Mouse (Mus musculus) common myeloid progenitor, adult 5-6 weeks (primary cell): ENCODE data around the gene Arsa. TPM values are rescaled to one million over a fixed set of nuclear protein-coding genes. Genes with fewer than 3 reads are reported as not detected.

ENCODE experiments used
- ATAC-seq: replicated peaks from 2 replicates; pipeline ENCODE4 v1.8.0; 2016; ENCODE audit warnings: low read depth, mild to moderate bottlenecking, moderate TSS enrichment, inconsistent platforms; ENCODE audit not compliant: poor library complexity, severe bottlenecking
- total RNA-seq: library from RNA; stranded (forward); fragments of 200-1000, 187-1606 nt; gene quantifications from 2 replicates; pipeline ENCODE4 v1.2.3, GENCODE M21; 2017

The Arsa gene
- total RNA-seq, 1 experiment from 2014 or later = 12.9 TPM

DNA sequence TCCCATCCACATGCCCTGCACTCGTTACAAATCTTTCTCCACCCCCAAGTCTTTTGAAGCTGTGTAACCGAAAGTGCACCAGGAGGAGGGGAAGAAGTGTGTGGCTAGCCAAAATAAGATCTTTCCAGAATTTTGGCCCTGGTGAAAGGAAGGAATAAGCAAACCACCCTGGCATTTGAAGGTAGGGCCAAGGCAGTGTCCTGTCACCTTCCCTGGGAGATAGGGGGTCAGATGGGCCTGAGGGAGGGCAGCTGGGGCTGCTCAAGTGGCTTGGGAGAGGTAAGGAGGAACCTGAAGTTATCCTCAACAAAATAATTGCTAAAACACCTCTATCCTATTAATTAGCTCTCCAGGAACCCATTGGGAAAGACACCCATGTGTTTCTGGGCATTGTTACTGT lies 19.6 kb upstream of the Arsa start:
- no peak for ATAC-seq

- ATAC-seq = no peak
Measured at GRCm38 (mm10) chr15:89496131-89496530, 18.9 kb upstream of the Arsa start.

DNA sequence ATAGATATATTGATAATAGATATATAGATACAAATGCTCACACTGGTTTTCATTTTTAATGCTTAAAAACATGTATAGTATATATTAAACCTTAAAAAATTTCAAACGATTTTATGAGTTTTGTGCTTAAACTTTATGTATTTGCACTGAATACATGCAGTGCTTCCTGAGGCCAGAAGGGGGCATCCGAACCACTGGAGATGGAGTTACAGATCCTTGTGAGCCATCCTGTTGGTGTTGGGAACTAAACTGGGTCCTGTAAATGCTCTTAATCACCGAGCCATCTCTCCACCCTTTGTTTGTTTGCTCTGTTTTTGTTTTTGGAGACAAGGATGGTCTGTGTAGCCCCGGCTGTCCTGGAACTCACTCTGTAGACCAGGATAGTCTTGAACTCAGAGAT lies 17.7 kb upstream of the Arsa start:
- ATAC-seq = no peak

DNA sequence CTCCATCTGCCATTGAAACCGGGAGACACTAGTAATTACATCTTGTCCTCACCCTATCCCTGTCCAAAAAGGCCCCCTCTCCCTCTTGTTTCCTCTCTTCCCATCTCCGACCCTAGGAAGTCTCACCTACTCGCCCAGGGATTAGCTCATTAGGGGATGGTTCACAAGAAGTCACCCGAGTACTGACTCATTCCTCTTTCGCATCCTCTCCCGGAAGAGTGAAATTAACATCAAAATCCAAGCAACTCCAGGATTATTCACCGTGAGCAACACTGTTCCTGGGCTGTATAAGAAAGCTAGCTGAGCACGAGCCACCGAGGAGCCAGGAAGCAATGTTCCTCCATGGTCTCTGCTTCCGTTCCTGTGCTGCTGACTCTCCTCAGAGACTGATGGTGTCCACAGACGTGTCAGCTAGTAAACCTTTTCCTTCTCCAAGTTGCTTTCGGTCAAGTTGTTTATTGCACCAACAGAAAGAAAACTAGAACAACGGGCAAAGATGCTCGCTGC lies 11.4 kb upstream of the Arsa start:
- no peak for ATAC-seq

DNA sequence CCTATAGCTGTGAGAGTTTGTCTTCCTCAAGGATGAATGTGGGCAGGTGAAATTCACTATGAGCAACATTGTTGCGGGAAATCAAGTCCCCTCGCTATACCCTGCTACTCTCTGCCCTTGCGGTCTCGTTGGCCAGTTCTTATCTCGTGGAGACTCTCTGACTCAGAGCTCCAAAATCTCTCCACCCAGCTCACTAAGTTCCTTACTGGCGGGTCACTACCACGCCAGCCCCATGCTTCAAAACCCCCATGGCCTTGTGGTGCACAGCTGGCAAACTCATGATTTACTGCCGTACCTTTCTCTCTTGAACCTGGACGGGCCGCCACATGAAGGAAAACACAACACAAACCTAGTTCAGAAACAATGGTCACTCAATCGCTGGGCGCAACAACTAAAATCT lies 11.0 kb upstream of the Arsa start:
- no peak for ATAC-seq

GRCm38 (mm10) chr15:89480584-89480983 lies 3.4 kb upstream of the Arsa start:
- no peak for ATAC-seq

DNA sequence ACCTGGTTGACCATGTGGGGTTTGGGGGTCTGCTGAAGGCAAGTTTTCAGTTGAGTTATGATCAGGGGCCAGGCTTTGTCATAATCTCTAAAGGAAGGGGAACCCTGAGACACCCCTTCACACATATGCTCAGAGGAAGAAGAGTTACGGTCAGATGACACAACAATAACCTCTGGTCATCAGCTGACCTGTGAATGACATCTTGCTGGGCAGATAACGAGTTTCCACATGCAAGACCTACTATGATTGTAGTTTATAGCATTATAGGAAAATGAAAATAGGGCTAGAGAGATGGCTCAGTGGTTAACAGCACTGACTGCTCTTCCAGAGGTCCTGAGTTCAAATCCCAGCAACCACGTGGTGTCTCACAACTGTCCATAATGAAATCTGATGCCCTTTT lies 1.4 kb upstream of the Arsa start:
- ATAC-seq = no peak

GRCm38 (mm10) chr15:89477806-89478205 lies 581 bp upstream of the Arsa start:
- ATAC-seq = no peak

DNA sequence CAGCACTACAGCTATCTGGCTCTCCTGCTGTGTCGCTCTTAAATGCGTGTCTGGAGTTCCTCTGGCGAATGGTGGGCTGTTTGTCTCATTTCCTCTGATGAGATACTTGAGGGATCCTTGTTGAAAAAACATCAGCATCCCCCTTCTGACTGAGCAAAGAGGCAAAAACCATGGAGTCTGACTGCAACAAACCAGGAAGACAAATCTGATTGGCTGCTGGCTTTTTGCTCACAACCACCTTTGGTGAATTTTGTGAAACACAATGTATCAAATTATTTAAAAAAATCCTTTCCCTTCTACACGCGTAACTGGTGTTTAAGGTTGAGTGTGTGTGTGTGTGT lies 780 bp downstream of the Arsa start:
- ATAC-seq = peak; percentile 16; the same call in 1 of the 2 replicates

- peak; percentile 93 for ATAC-seq
Measured at GRCm38 (mm10) chr15:89475611-89476474, 1.4 kb downstream of the Arsa start.

GRCm38 (mm10) chr15:89475293-89475600 lies 2.0 kb downstream of the Arsa start:
- no peak for ATAC-seq

DNA sequence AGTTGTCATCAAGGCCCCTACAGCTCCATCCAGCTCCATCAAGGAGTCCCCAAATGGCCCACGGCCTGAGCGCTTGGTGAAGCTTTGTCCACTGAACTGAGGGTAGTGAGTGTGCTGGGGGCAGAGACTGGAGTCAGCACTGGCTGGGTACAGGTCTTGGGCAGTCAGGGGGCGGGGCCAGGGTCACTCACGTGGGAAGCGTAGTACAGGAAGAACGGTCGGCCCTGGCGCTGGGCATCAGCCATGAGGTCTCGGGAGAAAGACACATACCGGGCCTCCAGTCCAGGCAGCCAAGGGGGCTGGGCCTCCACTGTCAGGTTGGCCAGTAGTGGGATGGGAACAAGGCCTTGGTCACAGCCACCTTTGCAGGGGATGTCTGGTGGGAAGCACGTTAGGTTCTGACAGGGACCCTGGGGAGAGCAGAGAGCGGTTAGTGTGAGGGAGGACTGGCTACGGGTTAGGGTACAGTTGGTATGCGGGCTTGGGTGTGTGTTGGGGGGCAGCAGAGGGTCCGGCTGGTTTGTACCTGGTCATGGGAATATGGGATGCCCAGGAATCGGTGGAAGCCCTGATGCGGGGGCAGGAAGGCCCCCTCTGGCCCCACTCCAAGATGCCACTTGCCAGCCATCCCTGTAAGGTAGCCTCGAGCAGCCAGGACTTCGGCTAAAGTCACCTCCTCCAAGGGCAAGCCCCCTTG lies 2.5 kb downstream of the Arsa start:
- no peak for ATAC-seq

- ATAC-seq = no peak
Measured at GRCm38 (mm10) chr15:89473921-89474320, 3.3 kb downstream of the Arsa start.

- ATAC-seq = no peak
Measured at GRCm38 (mm10) chr15:89473370-89473769, 3.9 kb downstream of the Arsa start.

GRCm38 (mm10) chr15:89471476-89471875 lies 5.7 kb downstream of the Arsa start:
- ATAC-seq = no peak

DNA sequence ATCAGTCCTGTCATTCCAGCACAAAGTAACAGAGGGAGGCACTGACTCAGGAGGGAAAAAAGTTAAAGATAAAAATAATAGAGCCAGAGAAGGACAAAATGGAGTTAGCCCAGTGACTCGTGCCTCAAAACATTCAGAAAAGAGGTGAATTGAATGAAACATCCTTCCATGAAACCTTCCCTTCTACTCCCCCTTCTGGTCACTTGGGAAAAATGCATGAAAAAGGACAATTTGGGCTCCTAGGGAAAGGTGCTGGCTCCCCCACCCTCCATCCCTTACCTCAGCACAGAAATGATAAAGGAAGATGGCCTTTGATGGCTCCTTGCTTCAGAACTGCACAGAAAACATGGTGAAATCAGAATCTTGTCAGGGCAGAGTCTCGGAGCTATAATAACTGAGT lies 8.6 kb downstream of the Arsa start:
- peak; percentile 77 for ATAC-seq

GRCm38 (mm10) chr15:89465052-89465451 lies 12.2 kb downstream of the Arsa start:
- ATAC-seq = no peak

GRCm38 (mm10) chr15:89463334-89464235 lies 13.6 kb downstream of the Arsa start:
- peak; percentile 78 for ATAC-seq

DNA sequence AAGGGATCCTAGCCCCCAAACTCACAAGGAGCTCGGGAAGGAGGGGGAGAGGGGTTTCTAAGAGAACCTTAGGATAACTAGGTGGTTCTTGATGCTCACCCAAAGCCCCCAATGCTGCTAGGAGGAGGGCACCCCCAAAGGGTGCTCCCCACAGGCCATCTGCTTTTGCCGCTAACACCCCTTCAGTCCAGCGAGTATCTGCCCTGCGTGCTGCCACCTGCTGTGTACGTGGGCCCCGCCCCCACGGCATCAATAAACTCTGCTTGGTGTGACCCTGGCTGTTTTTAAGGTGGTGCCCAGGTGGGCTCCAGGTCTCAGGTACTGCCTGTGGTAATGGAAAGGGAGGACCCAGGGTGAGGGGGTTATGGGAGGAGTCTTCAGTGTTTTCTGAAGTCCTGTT lies 15.0 kb downstream of the Arsa start:
- no peak for ATAC-seq

- ATAC-seq = no peak
Measured at GRCm38 (mm10) chr15:89461321-89461720, 15.9 kb downstream of the Arsa start.

- no peak for ATAC-seq
Measured at GRCm38 (mm10) chr15:89460298-89460697, 16.9 kb downstream of the Arsa start.
